Mouse (Mus musculus): ENCODE measurements around the gene Ak7. TPM values are rescaled to one million over a fixed set of nuclear protein-coding genes. Genes with fewer than 3 reads are reported as not detected.

The Ak7 gene
- total RNA-seq (2023) = not detected

DNA sequence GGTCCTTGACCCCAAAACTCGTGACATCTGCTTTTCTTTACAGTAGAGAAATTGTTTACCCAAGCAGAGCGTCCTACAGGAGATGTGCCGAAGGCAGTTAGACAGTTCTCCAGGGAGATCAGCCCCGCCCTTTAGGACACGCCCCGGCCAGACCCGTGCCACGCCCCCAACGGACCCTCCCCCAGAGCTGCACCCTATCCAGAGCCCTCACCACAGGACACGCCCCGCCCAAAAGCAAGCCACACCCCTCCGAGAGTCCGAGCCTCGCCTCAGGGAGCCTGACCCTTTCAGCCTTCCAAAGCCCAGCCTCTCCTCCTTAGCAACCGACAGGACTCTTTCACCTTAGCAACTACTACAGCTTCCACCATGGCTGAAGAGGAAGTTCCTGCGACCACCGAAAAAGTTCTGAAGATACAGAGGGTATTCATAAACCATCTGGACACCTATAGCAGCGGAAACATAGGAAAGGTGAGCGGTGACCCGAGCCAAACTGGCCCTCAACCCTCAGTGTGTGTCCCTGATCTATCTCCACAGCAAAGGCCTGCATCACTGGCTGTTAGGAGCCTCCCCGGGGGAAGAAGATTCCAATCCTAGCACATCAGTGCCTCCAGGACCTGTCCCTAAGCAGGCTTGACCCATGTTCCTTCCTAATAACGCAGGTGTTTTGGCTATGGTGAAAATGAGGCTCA, at the start of gene Ak7:
Gene Ak7, plus strand, starts transcription at position 178 of the 689 bp plus-strand sequence.

DNA sequence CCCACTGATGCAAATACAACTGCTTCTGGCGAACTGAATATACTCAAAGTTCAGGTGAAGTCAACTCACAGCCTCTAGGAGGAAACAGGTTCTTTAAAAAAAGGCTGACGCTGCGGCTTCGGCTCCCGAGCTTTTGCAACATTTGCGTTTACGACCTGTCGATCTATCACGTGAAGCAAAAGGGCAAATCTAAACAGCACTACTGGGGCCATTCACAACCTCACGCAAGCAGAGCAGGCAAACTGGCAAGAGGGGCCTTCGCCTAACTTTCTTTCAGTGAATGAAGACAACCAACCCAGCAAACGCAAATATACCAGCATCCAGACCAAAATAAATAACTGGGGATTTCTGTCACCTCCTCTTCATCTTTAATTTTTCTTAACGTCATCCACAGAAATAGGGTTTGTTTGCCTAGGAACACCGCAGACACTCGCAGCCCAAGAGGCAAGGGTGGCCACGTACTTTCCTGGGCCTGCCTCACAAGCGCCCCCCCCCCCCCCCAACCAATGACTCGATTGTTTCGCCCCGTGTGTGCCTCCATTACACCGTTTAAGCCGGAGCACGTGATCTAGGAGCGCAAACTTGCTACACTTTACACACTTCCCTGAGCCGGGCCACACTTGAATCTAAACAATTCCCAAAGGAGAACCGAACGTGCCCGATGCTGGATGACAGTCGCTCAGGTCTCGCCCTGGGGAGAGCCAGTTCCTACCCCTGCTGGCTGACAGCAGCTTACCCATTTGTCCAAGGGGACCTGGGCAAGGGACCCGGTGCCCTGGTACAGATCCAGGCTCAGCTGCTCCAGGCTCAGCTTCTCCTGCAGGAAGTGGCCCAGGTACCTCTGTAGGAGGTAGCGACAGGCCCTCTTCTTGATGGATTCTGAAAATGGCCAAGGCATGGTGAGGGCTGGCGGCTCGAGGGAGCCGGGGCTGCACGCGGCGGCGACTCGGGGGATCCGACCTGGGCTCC, 21.6 kb upstream of the Ak7 start, which contains the start of gene Gskip:
Gene Gskip, plus strand, starts transcription at position 897 of the 969 bp plus-strand sequence.

DNA sequence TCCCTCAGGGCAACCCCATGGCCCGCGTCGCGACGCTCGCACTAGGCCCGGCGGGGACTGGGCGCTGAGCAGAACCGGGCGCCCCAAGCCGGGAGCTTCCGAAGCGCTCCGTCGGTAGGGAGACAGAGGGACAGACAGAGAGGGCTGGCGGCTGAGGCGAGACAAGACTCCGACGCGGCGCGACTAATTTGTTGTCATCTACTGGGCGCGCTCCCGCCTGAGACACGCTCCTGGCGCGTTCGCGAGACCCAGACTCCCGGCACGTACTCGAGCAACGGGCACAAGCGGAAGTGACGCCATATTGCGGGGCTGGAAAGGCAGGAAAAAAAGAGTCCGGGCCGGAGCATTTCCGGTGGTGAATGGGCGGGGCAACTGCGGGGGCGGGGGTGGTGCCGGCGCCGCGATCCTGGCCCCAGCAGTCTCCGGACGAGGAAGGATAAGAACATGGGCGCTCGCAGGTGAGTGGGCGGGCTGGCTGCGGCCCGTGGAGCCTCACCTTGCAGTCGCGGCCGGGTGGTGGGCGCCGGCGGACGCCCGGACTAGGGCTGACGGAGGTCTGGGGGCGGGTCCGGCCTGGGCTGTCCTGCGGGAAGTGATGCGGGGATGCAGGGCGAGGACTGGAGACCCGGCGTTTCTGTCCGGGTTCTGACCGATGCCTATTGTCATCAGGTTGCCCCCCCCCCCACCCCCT, 20.6 kb upstream of the Ak7 start, which contains the start of gene Atg2b:
Gene Atg2b, minus strand, starts transcription at position 211 of the 691 bp plus-strand sequence.

DNA sequence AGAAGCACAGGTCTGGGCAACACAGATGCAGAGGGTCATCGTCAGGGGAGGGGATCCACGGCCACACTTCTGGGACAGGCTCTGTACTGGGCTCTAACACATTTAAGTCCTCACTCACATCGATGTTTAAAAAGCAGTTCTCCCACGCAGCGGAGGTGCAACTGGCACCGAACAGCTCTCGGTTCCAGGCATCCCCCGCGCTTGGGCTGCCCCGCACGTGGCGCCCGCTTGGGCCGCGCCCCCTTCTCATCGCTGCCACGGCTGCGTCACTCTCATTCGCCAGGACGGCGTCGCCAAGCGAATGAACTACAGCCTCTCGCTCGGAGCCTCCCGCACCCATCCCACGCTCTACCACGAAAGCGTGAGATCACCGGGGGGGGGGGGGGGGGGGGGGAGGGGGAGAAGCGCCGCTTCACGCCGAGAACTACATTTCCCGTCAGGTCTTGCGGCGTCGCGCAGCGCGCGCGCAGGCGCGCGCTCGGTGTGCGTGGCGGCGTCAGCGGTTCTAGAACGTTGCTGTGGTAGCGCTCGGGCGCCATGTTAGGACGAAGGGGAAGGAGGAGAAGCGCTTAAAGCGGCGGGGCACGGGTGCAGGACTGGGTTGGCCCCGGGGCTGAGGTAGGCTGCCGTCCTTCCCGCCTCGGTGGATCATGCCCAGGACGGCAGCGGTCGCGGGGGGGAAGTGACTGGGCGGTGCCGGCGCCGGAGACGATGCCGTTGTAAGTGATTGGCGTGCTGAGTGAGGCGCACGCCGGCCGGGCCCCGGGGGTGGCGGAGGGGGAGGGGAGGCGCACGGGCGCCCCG, 78.6 kb downstream of the Ak7 start, which contains the start of gene Papola:
Gene Papola, plus strand, starts transcription at position 499 of the 804 bp plus-strand sequence.

Other genes starting within 250 kb of the Ak7 start
- not detected for gene Bdkrb2, start 142.8 kb upstream of the Ak7 start, total RNA-seq (2023)
- not detected for gene Bdkrb1, start 102.9 kb upstream of the Ak7 start, total RNA-seq (2023)
- gene Gskip, start 21.1 kb upstream of the Ak7 start, total RNA-seq (2023) = 10 to 100 TPM; 10.9 to 12.6 TPM
- 10 to 100 TPM; 24.5 to 27.4 TPM for gene Atg2b, start 20.8 kb upstream of the Ak7 start, total RNA-seq (2023)
- gene Papola, start 78.7 kb downstream of the Ak7 start, total RNA-seq (2023) = 100 to 1,000 TPM; 160 to 183 TPM

All from monocyte, adult 59 days (primary cell).